Mouse (Mus musculus) left cerebral cortex, postnatal 4 days (tissue): ENCODE measurements around the gene Fbxl15. TPM values are rescaled to one million over a fixed set of nuclear protein-coding genes. Genes with fewer than 3 reads are reported as not detected.

Experiments
- DNase-seq: peaks from one replicate; pipeline ENCODE4 v3.0.0-alpha.2; 2022
- intact Hi-C: fragments of 180-260 bp; cut with DNase I; formaldehyde crosslinking; loops from one replicate; pipeline ENCODE4 v1.15.1; 2025
- microRNA-seq: library from miRNA; unstranded; fragments of <30 nt; microRNA quantifications from one replicate; pipeline ENCODE4 v1.2.0, GENCODE M21; 2022
- total RNA-seq, 2 experiments: library from RNA; stranded (reverse); gene quantifications; 2 replicates each; pipeline ENCODE4 v1.2.3; 2021

Gene Fbxl15
- total RNA-seq, 2 experiments from 2014 or later = 22.3 to 23.4 TPM

GRCm38 (mm10) chr19:46375891-46376290, 47.9 kb downstream of the Fbxl15 start:
- intact Hi-C loops = no loop called here
- no peak for DNase-seq

Small RNA genes within 50 kb of the gene (microRNA-seq; reads per million reads assigned to microRNA genes)
- gene Mir146b = 3.9 reads per million, percentile 8 among the genes with 10 or more reads in this experiment

Other genes with a start within 250 kb of the Fbxl15 start
- gene Elovl3, start 196.3 kb upstream of the Fbxl15 start, total RNA-seq = not detected
- gene Pitx3, start 179.9 kb upstream of the Fbxl15 start, total RNA-seq = not detected
- gene Gbf1, start 175.7 kb upstream of the Fbxl15 start, total RNA-seq = 100 to 1,000 TPM; 101 to 106 TPM
- 1 to 10 TPM; 2.5 to 2.8 TPM for gene Nfkb2, start 23.9 kb upstream of the Fbxl15 start, total RNA-seq
- 100 to 1,000 TPM; 670 to 671 TPM for gene Psd, start 1.0 kb upstream of the Fbxl15 start, total RNA-seq
- gene Cuedc2, start 10.5 kb downstream of the Fbxl15 start, total RNA-seq = 100 to 1,000 TPM; 221 to 222 TPM
- gene Mfsd13a, start 12.9 kb downstream of the Fbxl15 start, total RNA-seq = 10 to 100 TPM; 16.8 to 18.3 TPM
- under 1 TPM; 0.42 to 0.82 TPM for gene 2310034G01Rik, start 22.1 kb downstream of the Fbxl15 start, total RNA-seq
- gene Actr1a, start 67.6 kb downstream of the Fbxl15 start, total RNA-seq = 100 to 1,000 TPM; 304 to 313 TPM
- gene Sufu, start 68.7 kb downstream of the Fbxl15 start, total RNA-seq = 10 to 100 TPM; 22.2 to 23.9 TPM
- gene Trim8, start 173.5 kb downstream of the Fbxl15 start, total RNA-seq = 100 to 1,000 TPM; 113 to 119 TPM
- 100 to 1,000 TPM; 102 to 107 TPM for gene Arl3, start 245.0 kb downstream of the Fbxl15 start, total RNA-seq
- 10 to 100 TPM; 12.6 to 13.7 TPM for gene Sfxn2, start 245.2 kb downstream of the Fbxl15 start, total RNA-seq